Mouse (Mus musculus) myocyte (in vitro differentiated cells): ENCODE results near the gene Pdia4. TPM values are rescaled to one million over a fixed set of nuclear protein-coding genes. Genes with fewer than 3 reads are reported as not detected.

ENCODE experiments used
- H3K27me3 ChIP-seq: one replicate; pipeline ENCODE4 v1.6.1; 2011; ENCODE audit not compliant: control insufficient read depth, insufficient read depth, insufficient read length
- H3K36me3 ChIP-seq: one replicate; pipeline ENCODE4 v1.6.1; 2011; ENCODE audit not compliant: control insufficient read depth, insufficient read depth
- H3K4me2 ChIP-seq: one replicate; pipeline ENCODE4 v1.6.1; 2011; ENCODE audit warnings: low read depth, control low read depth
- H3K4me3 ChIP-seq: one replicate; pipeline ENCODE4 v1.5.1; 2011; ENCODE audit warnings: mild to moderate bottlenecking, control low read depth, moderate library complexity
- H3K79me2 ChIP-seq: one replicate; pipeline ENCODE4 v1.6.1; 2011; ENCODE audit not compliant: control insufficient read depth, insufficient read depth
- H3ac ChIP-seq: one replicate; pipeline ENCODE4 v1.6.1; 2011; ENCODE audit not compliant: control insufficient read depth, insufficient read length
- CEBPB ChIP-seq: IDR thresholded peaks from 2 replicates; pipeline ENCODE4 v1.6.1; 2011; ENCODE audit warnings: mild to moderate bottlenecking, moderate library complexity; ENCODE audit not compliant: poor library complexity, insufficient read depth, severe bottlenecking
- E2F4 ChIP-seq: IDR thresholded peaks from one replicate; pipeline ENCODE4 v1.6.1; 2011; ENCODE audit warnings: mild to moderate bottlenecking, control low read depth, moderate library complexity; ENCODE audit not compliant: insufficient read depth
- MAX ChIP-seq: IDR thresholded peaks from one replicate; pipeline ENCODE4 v1.6.1; 2011; ENCODE audit warnings: low read depth, mild to moderate bottlenecking, control low read depth
- MYOD1 ChIP-seq, 3 experiments: IDR thresholded peaks; one replicate each; pipeline ENCODE4 v1.6.1; 2011; ENCODE audit warnings: control low read depth in 2 of 3, low read depth in 2 of 3, mild to moderate bottlenecking in 2 of 3, moderate library complexity in 1 of 3; ENCODE audit not compliant: insufficient read length in 2 of 3, control insufficient read depth in 1 of 3
- MYOG ChIP-seq, 3 experiments: IDR thresholded peaks; one replicate each; pipeline ENCODE4 v1.6.1; 2011; ENCODE audit warnings: control low read depth in 2 of 3, low read depth in 2 of 3, mild to moderate bottlenecking in 2 of 3; ENCODE audit not compliant: insufficient read length in 2 of 3, control insufficient read depth in 1 of 3, insufficient read depth in 1 of 3
- POLR2A ChIP-seq: IDR thresholded peaks from one replicate; pipeline ENCODE4 v1.6.1; 2011; ENCODE audit warnings: low read depth, mild to moderate bottlenecking, control low read depth, moderate library complexity; ENCODE audit not compliant: insufficient read length
- POLR2AphosphoS2 ChIP-seq: IDR thresholded peaks from one replicate; pipeline ENCODE4 v1.6.1; 2011; ENCODE audit warnings: low read depth, control low read depth; ENCODE audit not compliant: insufficient read length
- REST ChIP-seq: IDR thresholded peaks from one replicate; pipeline ENCODE4 v1.6.1; 2011; ENCODE audit warnings: mild to moderate bottlenecking, control low read depth, moderate library complexity; ENCODE audit not compliant: insufficient read depth, insufficient read length
- SRF ChIP-seq: IDR thresholded peaks from one replicate; pipeline ENCODE4 v1.6.1; 2011; ENCODE audit warnings: low read depth; ENCODE audit not compliant: control insufficient read depth, insufficient read length
- TCF12 ChIP-seq: IDR thresholded peaks from one replicate; pipeline ENCODE4 v1.6.1; 2011; ENCODE audit warnings: mild to moderate bottlenecking, control low read depth; ENCODE audit not compliant: poor library complexity, insufficient read depth, severe bottlenecking
- TCF3 ChIP-seq: IDR thresholded peaks from one replicate; pipeline ENCODE4 v1.6.1; 2011; ENCODE audit warnings: low read depth, control low read depth; ENCODE audit not compliant: insufficient read length
- USF1 ChIP-seq: IDR thresholded peaks from one replicate; pipeline ENCODE4 v1.6.1; 2011; ENCODE audit warnings: low read depth, mild to moderate bottlenecking, control low read depth, moderate library complexity
- polyA plus RNA-seq: library from polyadenylated mRNA; unstranded; fragments of >200 nt; fragmentation: generic; extraction: Trizol; gene quantifications from one replicate; pipeline ENCODE4 v1.2.1, GENCODE M21; 2012; ENCODE audit warnings: missing spikeins

The Pdia4 gene
- polyA plus RNA-seq, 1 experiment, result 49.3 TPM

DNA sequence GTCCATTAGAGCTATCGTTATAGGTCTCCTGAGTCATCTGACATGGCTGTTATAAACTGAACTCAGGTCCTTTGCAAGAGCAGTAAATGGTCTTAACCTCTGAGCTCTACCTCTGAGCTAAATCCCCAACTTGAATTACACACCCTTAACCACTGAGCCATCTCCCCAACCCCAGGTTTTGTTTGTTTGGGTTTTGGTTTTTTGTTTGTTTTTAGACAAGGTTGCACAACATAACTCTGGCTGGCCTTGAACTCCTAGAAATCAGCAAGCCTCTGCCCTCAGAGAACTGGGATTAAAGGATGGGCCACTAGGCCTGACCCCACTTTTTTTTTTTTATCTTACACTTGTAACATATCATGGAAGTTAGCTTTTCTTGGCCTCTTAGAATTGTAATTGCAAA is 2.9 kb upstream of the Pdia4 start:
- TF ChIP-seq E2F4 (no peak), REST (no peak), TCF3 (no peak), SRF (no peak), POLR2A (no peak), MYOG (IDR thresholded peaks at IDR 0.05; ENCODE audit: control insufficient read depth in 1 of 3, insufficient read depth in 1 of 3, insufficient read length in 2 of 3, low read depth in 2 of 3) (no peak), MYOD1 (IDR thresholded peaks at IDR 0.05; ENCODE audit: control insufficient read depth in 1 of 3, insufficient read length in 2 of 3, low read depth in 2 of 3) (no peak), POLR2AphosphoS2 (no peak)
- Histone ChIP-seq H3K4me2 (no peak overlapping the region), H3K4me3 (no peak overlapping the region), H3K27me3 (no peaks in the 10 kb centered on the region), H3K79me2 (peaks cover 14% of the 10 kb centered on the region), H3ac (no peak overlapping the region), H3K36me3 (no peaks in the 10 kb centered on the region)

GRCm38 (mm10) chr6:47812271-47812915 is 837 bp downstream of the Pdia4 start:
- no peaks in the 10 kb centered on the region for H3K36me3 ChIP-seq
- peaks cover 48% of the 10 kb centered on the region for H3K79me2 ChIP-seq
- TF ChIP-seq USF1, result no peak
- TF ChIP-seq MYOD1 (IDR thresholded peaks at IDR 0.05; ENCODE audit: control insufficient read depth in 1 of 3, insufficient read length in 2 of 3, low read depth in 2 of 3), result no peak
- no peak for TF ChIP-seq POLR2AphosphoS2
- no peak for TF ChIP-seq CEBPB
- TF ChIP-seq POLR2A, result no peak
- no peak for TF ChIP-seq E2F4
- TF ChIP-seq TCF3, result no peak
- no peak for TF ChIP-seq REST
- no peak for TF ChIP-seq MAX
- TF ChIP-seq SRF, result no peak
- TF ChIP-seq MYOG (IDR thresholded peaks at IDR 0.05; ENCODE audit: control insufficient read depth in 1 of 3, insufficient read depth in 1 of 3, insufficient read length in 2 of 3, low read depth in 2 of 3), result no peak
- TF ChIP-seq TCF12, result no peak
- H3ac ChIP-seq, result peak overlapping the region; percentile 18
- no peaks in the 10 kb centered on the region for H3K27me3 ChIP-seq
- peak overlapping the region; percentile 87 for H3K4me2 ChIP-seq
- H3K4me3 ChIP-seq, result peak overlapping the region; percentile 85

DNA sequence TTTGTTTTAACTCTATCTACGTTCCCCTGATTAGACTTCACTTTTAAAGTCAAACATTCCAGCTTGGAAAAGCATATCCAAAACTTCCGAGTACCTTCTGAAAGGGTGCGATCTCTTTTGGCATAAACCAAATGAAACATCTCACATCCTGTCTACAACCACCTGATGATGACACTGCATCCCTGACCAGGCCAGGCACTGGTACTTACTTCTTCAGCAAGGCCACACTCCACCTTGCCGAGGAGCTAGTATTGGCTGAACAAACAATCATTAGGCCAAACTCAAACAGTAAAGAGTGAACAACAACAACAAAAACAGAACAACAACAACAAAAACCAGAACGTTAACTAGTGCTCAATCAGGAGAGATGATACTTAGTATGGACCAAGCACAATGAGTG is 1.9 kb downstream of the Pdia4 start:
- no peak overlapping the region for H3ac ChIP-seq
- TF ChIP-seq E2F4 (no peak), POLR2AphosphoS2 (no peak), TCF3 (no peak), MYOD1 (IDR thresholded peaks at IDR 0.05; ENCODE audit: control insufficient read depth in 1 of 3, insufficient read length in 2 of 3, low read depth in 2 of 3) (no peak), USF1 (no peak), MYOG (IDR thresholded peaks at IDR 0.05; ENCODE audit: control insufficient read depth in 1 of 3, insufficient read depth in 1 of 3, insufficient read length in 2 of 3, low read depth in 2 of 3) (no peak), CEBPB (no peak)
- peak overlapping the region; percentile 87 for H3K4me2 ChIP-seq
- H3K27me3 ChIP-seq, result no peaks in the 10 kb centered on the region
- peaks cover 48% of the 10 kb centered on the region for H3K79me2 ChIP-seq
- peak overlapping the region; percentile 85 for H3K4me3 ChIP-seq
- H3K36me3 ChIP-seq, result peaks cover 5% of the 10 kb centered on the region

- Histone ChIP-seq H3K4me2 (no peak overlapping the region), H3K4me3 (no peak overlapping the region)
These were observed 3.0 kb downstream of the Pdia4 start for GRCm38 (mm10) chr6:47810181-47810580.

DNA sequence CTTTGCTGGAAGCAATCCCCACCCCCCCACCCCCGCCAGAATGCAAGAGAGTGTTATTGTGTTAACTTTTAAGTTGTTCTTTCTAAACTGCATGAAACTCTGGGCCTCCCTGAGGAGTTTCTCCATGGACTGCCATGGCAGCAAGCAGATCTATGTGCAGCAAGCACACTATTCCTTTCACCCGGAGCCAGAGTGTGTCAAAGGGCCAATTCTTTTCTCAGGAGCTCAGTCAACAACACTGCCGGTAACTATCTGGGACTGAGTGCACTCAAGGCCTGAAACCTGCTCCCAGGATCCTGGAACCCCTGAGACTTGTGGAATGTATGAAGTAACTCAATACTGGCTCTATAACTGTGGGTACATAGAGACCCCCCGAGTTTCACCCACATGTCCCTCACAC is 4.2 kb downstream of the Pdia4 start:
- no peak overlapping the region for H3ac ChIP-seq
- TF ChIP-seq SRF, result no peak
- no peak for TF ChIP-seq TCF3

More at GRCm38 (mm10) chr6:47810181-47810580, 3.0 kb downstream of the Pdia4 start:
- H3K27me3 ChIP-seq, result no peaks in the 10 kb centered on the region
- TF ChIP-seq MAX, result no peak
- no peak for TF ChIP-seq TCF12
- no peak for TF ChIP-seq SRF
- TF ChIP-seq CEBPB, result no peak
- no peak for TF ChIP-seq TCF3
- TF ChIP-seq E2F4, result no peak
- no peak for TF ChIP-seq REST
- TF ChIP-seq USF1, result no peak
- TF ChIP-seq MYOG (IDR thresholded peaks at IDR 0.05; ENCODE audit: control insufficient read depth in 1 of 3, insufficient read depth in 1 of 3, insufficient read length in 2 of 3, low read depth in 2 of 3), result no peak
- TF ChIP-seq POLR2AphosphoS2, result no peak
- no peak overlapping the region for H3ac ChIP-seq
- peaks cover 15% of the 10 kb centered on the region for H3K36me3 ChIP-seq
- peaks cover 48% of the 10 kb centered on the region for H3K79me2 ChIP-seq

More for the DNA sequence above, 4.2 kb downstream of the Pdia4 start:
- no peak overlapping the region for H3K4me2 ChIP-seq
- no peaks in the 10 kb centered on the region for H3K27me3 ChIP-seq
- H3K79me2 ChIP-seq, result peaks cover 48% of the 10 kb centered on the region
- no peak overlapping the region for H3K4me3 ChIP-seq
- peaks cover 21% of the 10 kb centered on the region for H3K36me3 ChIP-seq
